Mouse (Mus musculus) lung, postnatal 4 days (tissue): ENCODE measurements around the gene Ahnak2.

ENCODE experiments used
- DNase-seq, 2 experiments: peaks; one replicate each; pipeline ENCODE4 v3.0.0; 2021

Gene Ahnak2

GRCm38 (mm10) chr12:112755900-112756299 lies 46.6 kb downstream of the Ahnak2 start:
- no peak for DNase-seq

GRCm38 (mm10) chr12:112752399-112752798 lies 50.1 kb downstream of the Ahnak2 start:
- DNase-seq, result no peak

GRCm38 (mm10) chr12:112750976-112751375 lies 51.5 kb downstream of the Ahnak2 start:
- DNase-seq, result peak in 1 of 2 experiments; percentile 14

GRCm38 (mm10) chr12:112747606-112747970 lies 54.9 kb downstream of the Ahnak2 start:
- DNase-seq, result no peak

DNA sequence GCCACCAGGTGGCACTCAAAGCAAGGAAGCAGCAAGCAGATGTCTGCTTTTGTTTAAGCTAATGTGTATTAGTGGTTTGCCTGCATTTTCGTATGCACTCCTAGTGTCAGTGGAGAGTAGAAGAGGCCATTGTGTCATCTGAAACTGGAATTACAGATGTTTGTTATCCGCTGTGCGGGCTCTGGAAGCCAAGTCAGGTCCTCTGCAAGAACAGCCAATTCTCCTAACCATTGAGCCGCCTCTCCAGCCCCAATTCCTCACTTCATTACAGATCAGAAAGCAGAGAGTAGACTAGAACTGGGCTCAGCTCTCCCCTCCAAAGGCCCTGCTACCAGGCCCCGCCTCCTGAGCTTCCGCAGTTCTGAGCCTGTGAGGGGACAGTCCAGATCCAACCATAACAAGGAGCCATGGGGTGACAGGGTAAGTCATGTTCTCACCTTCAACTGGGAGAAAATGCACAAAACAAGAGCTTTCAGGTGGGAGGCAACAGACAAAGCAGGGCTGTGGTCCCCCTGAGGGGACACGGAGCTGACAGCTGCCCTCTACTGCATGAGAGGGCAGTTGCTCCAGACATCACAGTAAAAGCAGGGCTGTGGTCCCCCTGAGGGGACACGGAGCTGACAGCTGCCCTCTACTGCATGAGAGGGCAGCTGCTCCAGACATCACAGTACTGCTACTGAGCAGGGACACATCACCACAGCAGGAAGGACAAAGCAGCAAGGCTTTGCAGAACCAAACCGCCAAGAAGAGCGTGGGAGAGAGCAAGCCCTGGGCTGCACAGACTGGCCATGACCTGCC lies 55.5 kb downstream of the Ahnak2 start:
- peak; percentile 56 to 57 for DNase-seq

DNA sequence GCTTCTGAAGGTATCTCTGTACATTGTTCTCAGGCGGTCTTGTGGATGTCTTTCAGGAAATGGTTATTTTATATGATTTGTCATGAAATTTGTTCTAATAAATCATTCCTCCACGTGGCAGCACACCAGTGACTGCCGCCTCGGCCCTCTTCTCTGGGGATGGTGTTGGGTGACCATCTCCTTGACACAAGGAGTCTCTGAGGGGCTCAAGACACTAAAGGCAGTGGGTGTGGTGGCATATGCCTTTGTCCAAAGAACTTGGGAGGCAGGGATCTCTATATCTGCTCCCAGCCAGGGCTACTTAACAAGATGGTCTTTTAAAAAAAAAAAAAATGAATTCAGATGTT lies 56.0 kb downstream of the Ahnak2 start:
- DNase-seq, result no peak

DNA sequence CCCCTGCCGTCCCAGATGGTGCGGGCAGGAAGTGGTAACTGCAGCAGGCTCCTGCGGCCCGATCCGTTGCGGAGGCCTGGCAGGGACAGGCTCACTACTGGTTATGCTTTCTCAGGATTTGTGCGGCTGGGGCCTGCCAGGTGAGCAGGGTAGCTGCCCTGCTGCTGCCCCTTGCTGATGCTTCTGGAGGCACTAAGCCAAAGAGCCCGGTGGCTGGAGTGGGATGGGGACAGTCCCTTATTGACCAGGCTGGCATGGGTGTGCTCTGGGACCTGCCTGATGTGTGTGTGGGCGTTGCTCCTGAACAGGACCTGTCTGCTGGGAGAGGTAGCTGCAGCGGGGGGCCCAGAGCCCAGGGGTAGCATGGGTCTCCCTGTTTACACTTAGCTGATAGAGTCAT lies 56.7 kb downstream of the Ahnak2 start:
- peak in 1 of 2 experiments; percentile 31 for DNase-seq

GRCm38 (mm10) chr12:112744891-112745580 lies 57.4 kb downstream of the Ahnak2 start:
- peak in 1 of 2 experiments; percentile 27 for DNase-seq

DNA sequence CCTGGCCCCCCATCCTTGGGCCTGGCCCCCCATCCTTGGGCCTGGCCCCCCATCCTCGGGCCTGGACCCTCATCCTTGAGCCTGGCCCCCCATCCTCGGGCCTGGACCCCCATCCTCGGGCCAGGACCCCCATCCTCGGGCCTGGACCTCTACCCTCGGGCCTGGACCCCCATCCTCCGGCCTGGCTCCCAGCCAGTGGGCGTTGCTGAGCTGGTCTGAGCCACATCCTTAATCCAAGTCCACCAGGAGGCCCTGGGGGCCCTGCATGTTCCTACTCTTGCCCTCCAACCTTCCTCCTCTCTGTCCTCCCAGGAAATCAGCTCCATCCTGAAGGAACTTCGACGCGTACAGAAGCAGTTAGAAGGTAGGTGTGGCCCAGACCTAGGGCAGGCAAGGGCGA lies 58.2 kb downstream of the Ahnak2 start:
- peak in 1 of 2 experiments; percentile 28 for DNase-seq

- DNase-seq, result peak; percentile 84 to 86
Observed at GRCm38 (mm10) chr12:112743168-112743975, 59.1 kb downstream of the Ahnak2 start.

DNA sequence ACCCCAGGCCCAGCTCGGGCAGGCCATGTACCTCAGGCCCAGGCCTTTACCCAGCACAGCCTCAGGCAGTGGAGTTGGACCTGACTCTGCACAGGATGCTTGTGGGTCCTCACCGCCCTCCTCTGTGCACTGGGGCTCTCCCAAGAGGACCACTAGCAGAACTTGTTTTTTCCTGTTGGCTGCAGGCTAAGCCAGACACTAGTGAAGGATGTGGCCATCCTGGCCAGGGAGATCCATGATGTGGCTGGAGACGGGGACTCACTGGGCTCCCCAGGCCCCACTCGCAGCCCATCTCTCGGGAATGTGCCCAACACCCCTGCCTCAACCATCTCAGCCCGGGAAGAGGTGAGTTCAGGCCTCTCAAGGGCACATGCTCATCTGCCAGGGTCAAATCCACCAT lies 59.7 kb downstream of the Ahnak2 start:
- DNase-seq, result peak in 1 of 2 experiments; percentile 21

DNA sequence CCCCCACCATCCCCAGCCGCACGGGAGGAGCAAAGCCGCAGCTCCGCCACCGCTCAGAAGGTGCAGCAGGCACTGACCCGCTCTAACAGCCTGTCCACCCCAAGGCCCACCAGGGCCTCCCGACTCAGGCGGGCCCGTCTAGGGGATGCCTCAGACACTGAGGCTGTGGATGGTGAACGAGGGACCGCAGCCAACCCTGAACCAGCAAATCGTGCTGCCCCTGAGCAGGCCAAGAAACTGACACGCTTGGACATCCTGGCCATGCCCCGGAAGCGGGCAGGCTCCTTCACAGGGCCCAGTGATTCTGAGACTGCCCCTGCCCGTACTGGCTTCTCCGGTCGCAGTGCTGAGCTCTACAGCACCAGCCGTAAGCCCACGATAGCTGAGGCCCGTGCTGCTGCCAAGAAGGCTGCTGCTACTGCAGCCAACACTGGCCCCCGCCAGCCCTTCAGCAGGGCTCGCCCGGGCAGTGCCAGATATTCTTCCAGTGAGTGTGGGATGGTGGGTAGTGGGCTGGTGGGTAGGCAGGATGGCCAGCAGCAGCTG lies 63.4 kb downstream of the Ahnak2 start:
- DNase-seq, result peak in 1 of 2 experiments; percentile 20

- peak in 1 of 2 experiments; percentile 28 for DNase-seq
Observed at GRCm38 (mm10) chr12:112738281-112739022, 64.0 kb downstream of the Ahnak2 start.

- DNase-seq, result peak in 1 of 2 experiments; percentile 29
Observed at GRCm38 (mm10) chr12:112737761-112738160, 64.7 kb downstream of the Ahnak2 start.

DNA sequence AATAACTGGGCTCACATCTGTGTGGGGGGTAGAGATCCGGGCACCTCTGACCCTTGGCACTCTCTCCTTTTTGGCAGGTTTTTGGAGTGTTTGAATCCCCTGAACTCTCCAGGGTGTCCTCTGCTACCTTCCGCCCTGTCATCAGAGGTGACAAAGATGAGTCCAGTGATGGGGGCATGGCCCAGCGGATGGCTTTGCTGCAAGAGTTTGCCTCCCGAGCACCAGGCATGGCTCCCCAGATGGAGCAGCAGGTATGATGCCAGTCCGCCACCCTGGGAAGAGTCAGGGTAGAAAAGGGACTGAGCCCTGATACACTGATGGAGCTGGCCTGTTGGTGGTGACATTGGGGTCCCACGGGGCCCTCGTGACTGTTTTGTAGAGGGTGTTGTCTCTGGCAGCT lies 65.4 kb downstream of the Ahnak2 start:
- DNase-seq, result peak in 1 of 2 experiments; percentile 17

DNA sequence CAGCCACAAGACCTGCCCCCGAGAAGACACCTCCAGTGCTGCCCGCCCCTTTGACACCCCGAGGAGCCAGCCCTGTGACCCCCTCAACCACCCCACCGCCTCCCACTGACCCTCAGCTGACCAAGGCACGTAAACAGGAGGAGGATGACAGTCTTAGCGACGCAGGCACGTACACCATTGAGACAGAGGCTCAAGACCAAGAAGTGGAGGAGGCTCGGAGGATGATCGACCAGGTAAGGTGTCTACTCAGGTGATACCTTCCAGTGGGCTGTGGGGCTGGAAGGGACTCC lies 65.9 kb downstream of the Ahnak2 start:
- no peak for DNase-seq

GRCm38 (mm10) chr12:112735896-112736635 lies 66.4 kb downstream of the Ahnak2 start:
- peak in 1 of 2 experiments; percentile 20 for DNase-seq

DNA sequence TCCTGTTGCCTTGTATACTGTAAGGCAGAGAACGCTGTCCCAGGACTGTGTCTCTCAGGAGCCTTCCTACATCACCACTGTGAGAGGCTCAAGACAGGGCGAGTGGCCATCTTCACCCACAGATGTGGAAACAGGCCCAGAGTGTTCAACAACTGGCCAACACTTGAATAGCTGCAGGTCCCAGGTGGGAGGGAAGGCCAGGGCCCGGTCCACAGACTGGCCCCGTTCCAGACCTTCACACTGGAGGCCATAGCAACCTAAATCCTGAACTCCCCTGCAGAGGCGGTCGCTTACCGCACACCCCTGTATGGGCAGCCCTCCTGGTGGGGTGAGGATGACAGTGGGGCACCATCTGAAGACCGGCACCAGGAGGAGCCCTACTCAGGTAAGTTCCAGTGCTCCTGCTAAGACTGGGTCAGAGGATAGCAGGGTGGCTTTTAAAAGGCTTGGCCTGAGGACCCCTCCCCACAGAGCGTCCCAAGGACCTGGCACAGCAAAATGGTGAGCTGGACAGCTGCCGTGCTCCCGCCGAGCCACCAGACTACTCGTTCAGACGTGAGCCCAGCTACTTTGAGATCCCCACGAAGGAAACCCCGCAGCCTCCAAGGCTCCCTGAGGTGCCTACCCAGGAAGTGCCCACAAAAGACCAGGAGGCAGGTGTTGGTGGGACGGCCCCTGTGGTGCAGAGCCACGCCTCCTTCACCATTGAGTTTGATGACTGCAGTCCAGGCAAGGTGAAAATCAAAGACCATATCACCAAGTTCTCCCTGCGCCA lies 67.4 kb downstream of the Ahnak2 start:
- peak in 1 of 2 experiments; percentile 19 for DNase-seq

- DNase-seq, result peak in 1 of 2 experiments; percentile 20
Observed at GRCm38 (mm10) chr12:112734108-112734820, 68.2 kb downstream of the Ahnak2 start.

GRCm38 (mm10) chr12:112732591-112732990 lies 69.9 kb downstream of the Ahnak2 start:
- no peak for DNase-seq
